Mouse (Mus musculus): Measurements from ENCODE around the gene Mus81. TPM values are rescaled to one million over a fixed set of nuclear protein-coding genes. Genes with fewer than 3 reads are reported as not detected.
A peak's percentile ranks its signal among the peaks of the same experiment; 100 is the strongest.

The Mus81 gene
- polyA plus RNA-seq (2016; fragmentation: Nextera tagmentation; extraction: Ambion mirVana), result 43.4 and 43.7 TPM in 2 replicates

DNA sequence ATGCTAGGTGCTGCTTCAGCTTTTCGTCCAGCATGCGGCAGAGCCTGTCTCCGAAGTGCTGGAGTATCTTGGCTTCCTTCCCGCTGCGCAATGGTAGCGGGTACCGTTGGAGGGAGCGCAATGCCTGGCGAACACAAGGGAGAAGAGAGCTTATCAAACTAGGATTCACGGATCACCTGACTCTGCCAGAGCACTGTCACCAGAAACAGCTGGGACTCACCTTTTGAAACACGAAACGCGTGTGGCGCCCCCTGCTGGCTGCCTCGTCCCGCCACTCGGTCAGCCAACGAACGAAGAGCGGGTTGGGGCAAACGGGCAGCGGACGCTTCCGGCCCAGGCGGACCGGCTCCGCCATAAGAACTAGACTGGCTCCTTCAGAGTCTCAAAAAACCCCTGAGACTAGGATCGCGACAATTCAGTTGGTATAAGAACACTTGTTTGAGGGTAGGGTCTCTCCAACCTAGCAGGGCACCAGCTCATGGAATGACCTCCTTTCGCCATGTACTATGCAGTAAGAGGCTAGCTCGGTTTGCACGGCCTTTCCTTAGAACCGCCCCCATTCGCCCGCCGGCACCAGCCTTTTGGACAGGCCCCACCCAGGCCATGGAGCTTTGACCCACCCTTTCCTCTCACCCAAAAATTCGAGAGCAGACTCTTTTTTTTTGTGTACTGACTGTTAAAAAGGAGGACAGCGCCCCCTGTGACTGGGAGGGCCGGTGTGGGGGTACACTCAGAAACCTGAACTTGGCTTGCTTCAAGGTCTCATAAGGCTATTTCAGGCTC, at the start of gene Mus81:
Mus81 (minus strand) TSS at position 635 of the 783 bp plus-strand sequence.
- WGBS, result under 1% methylated on average over 39 of the region's 39 CpGs
- H3K4me1 ChIP-seq (replicated peaks), result peaks cover 32% of the 10 kb centered on the region
- peak; percentile 66 for ATAC-seq (ENCODE audit: insufficient number of reproducible peaks, insufficient read depth, low FRiP score, low TSS enrichment, low read depth)
- no peaks in the 10 kb centered on the region for H3K9me3 ChIP-seq
- H3K4me3 ChIP-seq (replicated peaks), result peak within 1 kb of the TSS; percentile 50
- peaks cover 50% of the 10 kb centered on the region for H3K36me3 ChIP-seq
- H3K9ac ChIP-seq (replicated peaks), result peak within 1 kb of the TSS; percentile 61
- peak within 1 kb of the TSS; percentile 98 for H3K27ac ChIP-seq
- no peaks in the 10 kb centered on the region for H3K27me3 ChIP-seq
- H3K4me2 ChIP-seq, result peak within 1 kb of the TSS; percentile 82

DNA sequence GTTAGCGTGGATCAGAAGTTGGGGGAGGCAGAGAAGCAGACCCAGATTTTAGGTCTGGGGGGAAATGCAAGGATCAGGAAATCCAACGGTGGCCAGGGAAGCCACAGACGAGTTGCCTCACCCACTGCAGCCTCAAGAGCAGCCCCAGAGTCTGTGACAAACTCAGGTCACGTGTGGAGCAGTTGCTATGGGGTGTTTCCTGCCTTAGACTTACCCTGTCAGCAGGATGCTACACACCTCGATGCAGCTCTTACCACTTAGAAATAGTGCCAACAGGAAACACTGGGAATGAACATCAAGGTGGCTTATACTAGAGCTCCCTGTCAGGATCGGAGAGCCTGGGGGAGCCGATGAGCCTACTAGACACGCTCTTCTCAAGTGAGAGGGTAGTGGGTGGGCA, 44.3 kb upstream of the Mus81 start:
- no peaks in the 10 kb centered on the region for H3K9me3 ChIP-seq
- H3K27me3 ChIP-seq, result peaks cover 18% of the 10 kb centered on the region; the same call in 1 of the 2 replicates
- H3K4me1 ChIP-seq (replicated peaks), result peaks cover 5% of the 10 kb centered on the region; the same call in 1 of the 2 replicates
- no peak overlapping the region for H3K27ac ChIP-seq
- no peak overlapping the region for H3K4me3 ChIP-seq (replicated peaks)
- no peak overlapping the region for H3K4me2 ChIP-seq
- no peaks in the 10 kb centered on the region for H3K36me3 ChIP-seq
- 63% methylated on average over 8 of the region's 8 CpGs for WGBS
- no peak overlapping the region for H3K9ac ChIP-seq (replicated peaks)
- ATAC-seq (ENCODE audit: insufficient number of reproducible peaks, insufficient read depth, low FRiP score, low TSS enrichment, low read depth), result no peak

DNA sequence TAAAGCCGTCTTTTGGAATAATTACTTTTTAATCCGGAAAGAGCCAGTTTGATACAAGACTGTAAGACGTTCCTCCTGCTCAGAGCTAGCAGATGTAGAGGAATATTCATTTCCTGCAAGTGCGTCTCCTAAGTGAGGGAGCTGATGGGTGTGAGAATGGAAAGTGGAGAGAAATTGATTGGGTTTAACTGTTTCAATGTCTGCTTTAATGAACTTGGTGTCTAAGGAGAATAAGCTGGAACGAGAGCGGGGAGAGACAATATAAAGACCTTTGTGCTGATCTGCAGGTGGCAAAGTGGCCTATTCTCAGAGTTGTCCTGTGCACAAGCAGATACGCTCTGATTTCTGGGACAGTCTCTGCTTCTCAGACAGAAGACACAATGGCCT, 41.9 kb upstream of the Mus81 start:
- 66% methylated on average over 7 of the region's 7 CpGs for WGBS
- Histone ChIP-seq H3K9me3 (no peaks in the 10 kb centered on the region), H3K4me1 (replicated peaks) (peaks cover 5% of the 10 kb centered on the region; the same call in 1 of the 2 replicates), H3K4me2 (no peak overlapping the region), H3K9ac (replicated peaks) (no peak overlapping the region), H3K36me3 (no peaks in the 10 kb centered on the region), H3K4me3 (replicated peaks) (no peak overlapping the region), H3K27me3 (peaks cover 10% of the 10 kb centered on the region; the same call in 1 of the 2 replicates), H3K27ac (no peak overlapping the region)
- no peak for ATAC-seq (ENCODE audit: insufficient number of reproducible peaks, insufficient read depth, low FRiP score, low TSS enrichment, low read depth)

DNA sequence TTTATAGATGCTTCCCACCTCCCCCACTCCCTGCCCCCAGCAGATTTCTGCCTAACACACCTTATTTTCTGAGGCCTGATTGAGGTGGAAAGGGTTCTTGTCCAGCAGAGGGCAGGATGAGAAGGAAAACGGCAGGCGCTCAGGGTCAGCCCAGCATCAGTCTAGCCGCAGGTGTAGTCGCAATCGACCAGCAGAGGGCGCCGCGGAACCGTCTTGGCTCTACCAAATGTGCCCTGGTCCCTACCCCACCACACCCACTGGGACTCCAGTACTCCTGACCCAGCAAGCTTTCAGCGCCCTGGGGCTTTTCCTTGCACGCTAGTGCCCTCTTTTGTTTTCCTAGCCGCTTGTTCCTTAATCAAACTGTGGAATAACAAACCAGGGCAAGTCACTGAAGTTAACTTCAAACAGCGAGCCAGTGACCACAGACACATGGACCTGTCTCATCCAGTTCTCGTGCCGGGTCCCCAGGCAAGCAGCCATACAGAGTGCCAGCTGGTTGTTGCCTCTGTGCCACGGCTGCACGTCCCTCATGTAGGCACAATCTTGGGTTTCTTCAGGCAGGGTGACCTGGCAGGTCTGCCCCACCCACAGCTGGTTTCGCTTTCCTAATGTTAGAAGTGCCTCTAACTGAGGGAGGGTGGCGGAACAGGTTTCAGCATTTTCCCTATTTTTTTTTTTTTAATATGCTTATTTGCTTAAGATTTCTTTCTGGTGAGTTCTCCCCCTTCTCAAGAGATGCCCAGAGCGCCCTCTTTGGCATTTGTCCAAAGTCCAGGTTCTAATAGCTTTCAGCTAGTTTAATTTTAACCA, 41.3 kb upstream of the Mus81 start:
- 16% methylated on average over 20 of the region's 20 CpGs for WGBS
- peaks cover 10% of the 10 kb centered on the region; the same call in 1 of the 2 replicates for H3K27me3 ChIP-seq
- peak; percentile 89 for ATAC-seq (ENCODE audit: insufficient number of reproducible peaks, insufficient read depth, low FRiP score, low TSS enrichment, low read depth)
- no peak overlapping the region for H3K9ac ChIP-seq (replicated peaks)
- H3K9me3 ChIP-seq, result no peaks in the 10 kb centered on the region
- no peak overlapping the region for H3K27ac ChIP-seq
- H3K4me3 ChIP-seq (replicated peaks), result peak overlapping the region; percentile 11; the same call in 1 of the 2 replicates
- H3K4me1 ChIP-seq (replicated peaks), result peaks cover 5% of the 10 kb centered on the region; the same call in 1 of the 2 replicates
- peak overlapping the region; percentile 30 for H3K4me2 ChIP-seq
- no peaks in the 10 kb centered on the region for H3K36me3 ChIP-seq

DNA sequence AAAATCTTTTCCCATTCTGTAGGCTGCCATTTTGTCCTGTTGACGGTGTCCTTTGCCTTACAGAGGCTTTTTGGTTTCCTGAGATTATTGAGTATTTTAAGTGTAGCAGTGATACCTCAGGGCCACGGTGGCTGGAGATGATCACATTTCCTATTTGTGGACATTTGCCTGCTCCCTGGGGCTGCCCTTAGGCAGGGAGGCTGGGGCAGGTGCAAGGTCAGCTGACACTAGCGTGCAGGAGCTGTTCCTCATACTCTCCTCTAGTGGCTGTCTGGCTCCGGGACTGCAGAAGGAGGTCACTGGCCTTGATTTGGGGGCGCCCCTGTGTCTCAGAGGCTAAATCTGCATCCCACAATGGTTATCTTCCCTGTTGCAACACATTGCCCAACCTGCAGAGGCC, 37.0 kb upstream of the Mus81 start:
- H3K27me3 ChIP-seq, result no peaks in the 10 kb centered on the region
- 71% methylated on average over 5 of the region's 5 CpGs for WGBS
- H3K9me3 ChIP-seq, result no peaks in the 10 kb centered on the region
- no peak overlapping the region for H3K27ac ChIP-seq
- no peak overlapping the region for H3K4me3 ChIP-seq (replicated peaks)
- ATAC-seq (ENCODE audit: insufficient number of reproducible peaks, insufficient read depth, low FRiP score, low TSS enrichment, low read depth), result no peak
- H3K4me1 ChIP-seq (replicated peaks), result peaks cover 5% of the 10 kb centered on the region; the same call in 1 of the 2 replicates
- H3K36me3 ChIP-seq, result no peaks in the 10 kb centered on the region
- H3K9ac ChIP-seq (replicated peaks), result no peak overlapping the region
- no peak overlapping the region for H3K4me2 ChIP-seq

DNA sequence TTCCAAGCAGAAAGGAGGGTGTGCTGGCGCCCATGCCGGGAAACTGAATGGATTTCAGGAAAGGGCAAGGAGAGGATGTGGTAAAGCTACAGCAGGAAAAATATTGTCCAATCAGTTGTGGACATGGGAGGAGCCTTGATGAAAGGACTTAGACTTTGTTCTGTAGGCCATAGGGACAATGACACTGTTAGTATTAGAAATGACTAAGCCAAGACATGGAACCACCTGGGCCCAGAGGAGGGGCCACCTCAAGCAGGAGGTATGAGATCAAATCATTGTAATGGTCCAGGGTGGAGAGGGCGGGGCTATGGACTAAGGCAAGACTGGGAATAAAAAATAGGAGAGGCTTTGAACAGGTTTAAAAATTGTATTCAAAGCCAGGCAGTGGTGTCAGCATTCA, 30.5 kb upstream of the Mus81 start:
- no peak for ATAC-seq (ENCODE audit: insufficient number of reproducible peaks, insufficient read depth, low FRiP score, low TSS enrichment, low read depth)
- Histone ChIP-seq H3K9ac (replicated peaks) (no peak overlapping the region), H3K27me3 (no peaks in the 10 kb centered on the region), H3K4me1 (replicated peaks) (no peaks in the 10 kb centered on the region), H3K9me3 (no peaks in the 10 kb centered on the region), H3K27ac (no peak overlapping the region), H3K4me2 (no peak overlapping the region), H3K36me3 (no peaks in the 10 kb centered on the region), H3K4me3 (replicated peaks) (no peak overlapping the region)
- WGBS, result 87% methylated on average over 3 of the region's 3 CpGs

DNA sequence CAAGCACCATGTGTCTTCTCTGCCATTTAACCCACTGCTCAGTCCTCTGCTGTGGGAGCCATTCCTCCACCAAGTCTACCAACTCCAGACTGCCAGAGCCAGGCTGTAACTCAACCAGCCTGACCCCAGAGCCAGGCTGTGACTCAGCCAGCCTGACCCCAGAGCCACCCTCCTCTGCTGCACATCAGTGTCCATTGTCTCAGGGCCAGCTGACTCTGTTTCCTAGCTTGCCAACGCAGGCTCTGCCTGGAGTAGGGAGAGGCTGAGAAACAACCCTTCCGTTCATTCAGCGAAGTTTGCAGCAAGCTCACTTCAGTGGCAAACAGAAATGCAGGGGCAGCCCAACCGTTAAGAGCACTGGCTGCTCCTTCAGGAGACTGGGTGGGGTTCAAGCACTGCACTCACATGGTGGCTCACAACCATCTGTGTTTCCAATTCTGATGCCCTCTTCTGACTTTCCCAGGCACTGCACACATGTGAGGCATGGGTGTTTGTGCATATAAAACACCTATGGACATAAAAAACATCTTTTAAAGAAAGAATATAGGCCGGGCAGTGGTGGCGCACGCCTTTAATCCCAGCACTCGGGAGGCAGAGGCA, 28.8 kb upstream of the Mus81 start:
- Histone ChIP-seq H3K27me3 (no peaks in the 10 kb centered on the region), H3K9me3 (peaks cover 6% of the 10 kb centered on the region; the same call in 1 of the 2 replicates), H3K36me3 (no peaks in the 10 kb centered on the region), H3K9ac (replicated peaks) (no peak overlapping the region), H3K4me3 (replicated peaks) (no peak overlapping the region), H3K27ac (no peak overlapping the region), H3K4me2 (no peak overlapping the region), H3K4me1 (replicated peaks) (no peaks in the 10 kb centered on the region)
- WGBS, result 84% methylated on average over 8 of the region's 8 CpGs
- ATAC-seq (ENCODE audit: insufficient number of reproducible peaks, insufficient read depth, low FRiP score, low TSS enrichment, low read depth), result no peak

DNA sequence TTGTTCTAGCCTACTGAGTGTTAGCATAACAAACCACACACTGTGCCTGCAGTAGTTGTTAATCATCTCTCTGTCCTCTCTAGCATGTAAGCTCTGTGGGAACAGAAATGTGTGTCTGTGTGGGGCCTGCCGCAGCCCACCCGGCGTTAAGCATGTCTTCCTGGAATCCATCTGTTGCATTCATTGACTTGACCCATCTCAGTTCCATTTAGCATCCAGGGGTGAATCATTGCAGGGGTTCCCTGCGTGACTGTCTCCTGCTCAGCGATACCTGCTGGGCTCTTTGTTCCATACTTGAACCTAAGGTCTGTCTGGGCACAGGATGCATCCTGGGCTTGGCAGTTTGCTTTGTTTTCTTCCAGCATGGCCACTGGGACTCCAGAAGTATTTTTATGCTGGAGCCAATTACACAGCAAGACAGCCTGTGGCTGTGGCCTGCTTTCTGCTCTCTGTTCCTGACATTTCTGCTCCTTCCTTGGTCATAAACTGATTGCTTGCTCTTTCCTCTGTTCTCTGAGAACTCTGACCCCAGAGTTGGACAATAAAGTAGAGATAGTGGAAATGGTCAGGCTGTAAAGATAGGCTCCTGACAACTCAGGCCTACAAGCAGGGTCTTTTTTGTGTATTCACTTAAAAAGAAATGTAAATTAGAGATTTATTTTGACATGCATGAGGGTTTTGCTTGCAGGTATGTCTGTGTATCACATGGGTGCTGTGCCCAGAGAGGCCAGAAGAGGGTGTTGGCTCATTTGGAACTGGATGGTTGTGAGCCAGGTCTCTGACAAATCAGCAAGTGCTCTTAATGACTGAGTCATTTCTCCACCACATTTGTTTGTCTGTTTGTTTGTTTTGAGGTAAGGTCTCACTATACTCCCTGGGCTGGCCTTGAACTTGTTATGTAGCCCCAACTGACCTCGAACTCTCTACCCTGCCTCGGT, 27.9 kb upstream of the Mus81 start:
- Histone ChIP-seq H3K4me1 (replicated peaks) (peaks cover 2% of the 10 kb centered on the region; the same call in 1 of the 2 replicates), H3K4me2 (no peak overlapping the region), H3K27me3 (no peaks in the 10 kb centered on the region), H3K36me3 (no peaks in the 10 kb centered on the region), H3K9me3 (peaks cover 11% of the 10 kb centered on the region; the same call in 1 of the 2 replicates), H3K27ac (no peak overlapping the region), H3K9ac (replicated peaks) (no peak overlapping the region), H3K4me3 (replicated peaks) (no peak overlapping the region)
- WGBS, result 85% methylated on average over 7 of the region's 7 CpGs
- no peak for ATAC-seq (ENCODE audit: insufficient number of reproducible peaks, insufficient read depth, low FRiP score, low TSS enrichment, low read depth)

DNA sequence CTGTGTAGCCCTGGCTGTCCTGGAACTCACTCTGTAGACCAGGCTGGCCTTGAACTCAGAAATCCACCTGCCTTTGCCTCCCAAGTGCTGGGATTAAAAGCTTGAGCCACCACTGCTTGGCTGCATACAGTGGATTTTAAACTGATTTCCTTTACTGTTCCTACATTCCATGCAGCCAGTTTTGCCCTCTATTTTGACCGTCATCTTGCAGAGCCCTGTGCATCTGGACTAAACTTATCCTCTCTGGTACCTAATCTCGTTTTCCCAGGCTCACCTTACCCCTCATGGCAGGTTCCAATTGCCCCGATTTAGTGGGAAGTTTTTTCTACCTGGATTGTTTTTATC, 24.8 kb upstream of the Mus81 start:
- Histone ChIP-seq H3K4me1 (replicated peaks) (peaks cover 15% of the 10 kb centered on the region), H3K36me3 (no peaks in the 10 kb centered on the region), H3K4me3 (replicated peaks) (no peak overlapping the region), H3K9ac (replicated peaks) (no peak overlapping the region), H3K9me3 (peaks cover 28% of the 10 kb centered on the region), H3K4me2 (no peak overlapping the region), H3K27me3 (no peaks in the 10 kb centered on the region), H3K27ac (no peak overlapping the region)
- no peak for ATAC-seq (ENCODE audit: insufficient number of reproducible peaks, insufficient read depth, low FRiP score, low TSS enrichment, low read depth)
- 83% methylated on average over 3 of the region's 3 CpGs for WGBS

DNA sequence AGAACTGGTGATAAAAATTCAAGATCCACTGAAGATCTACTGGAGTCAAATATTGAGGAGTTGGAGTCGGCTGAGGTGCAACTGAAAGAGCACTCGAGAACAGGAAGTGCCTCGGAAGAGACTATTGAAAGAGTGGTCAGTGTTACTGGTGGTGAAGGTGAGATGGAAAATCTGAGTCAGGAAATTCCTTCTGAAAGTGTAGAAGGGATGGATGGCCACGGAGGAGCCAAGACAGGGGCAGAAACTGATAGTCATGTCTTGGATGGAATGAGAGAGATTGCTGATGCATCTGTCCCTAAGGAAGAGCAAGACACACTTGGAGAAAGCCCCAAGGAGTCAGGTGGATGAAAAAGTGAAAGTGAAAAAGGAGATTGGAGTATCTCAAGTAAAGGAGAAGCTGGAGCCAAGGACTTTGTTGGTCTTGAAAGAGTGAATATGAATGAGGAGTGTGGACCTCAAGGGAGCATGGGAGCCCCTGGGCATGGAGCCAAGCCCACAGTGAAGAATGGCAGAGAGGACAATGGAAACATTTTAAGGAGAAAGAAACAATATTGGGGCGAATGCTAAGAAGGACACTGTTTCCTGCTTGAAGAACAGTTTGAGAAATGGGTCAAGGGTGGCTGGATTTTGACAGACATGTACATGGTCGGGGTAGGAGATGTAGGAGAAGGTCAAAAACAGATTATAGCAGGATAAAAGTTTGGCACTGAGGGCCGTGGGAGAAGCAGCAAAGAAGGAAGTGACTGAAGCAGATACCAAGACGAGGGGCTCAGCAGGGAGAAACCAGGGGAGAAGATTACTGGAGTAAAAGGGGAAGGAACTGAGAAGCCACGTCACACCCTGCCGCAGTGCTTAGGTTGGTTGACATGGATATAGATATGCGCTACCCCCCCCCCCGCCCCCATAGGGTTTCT, 24.1 kb upstream of the Mus81 start:
- Histone ChIP-seq H3K27ac (no peak overlapping the region), H3K36me3 (no peaks in the 10 kb centered on the region), H3K9ac (replicated peaks) (no peak overlapping the region), H3K4me3 (replicated peaks) (no peak overlapping the region), H3K4me1 (replicated peaks) (peaks cover 15% of the 10 kb centered on the region), H3K9me3 (peaks cover 28% of the 10 kb centered on the region), H3K27me3 (no peaks in the 10 kb centered on the region), H3K4me2 (no peak overlapping the region)
- no peak for ATAC-seq (ENCODE audit: insufficient number of reproducible peaks, insufficient read depth, low FRiP score, low TSS enrichment, low read depth)
- 89% methylated on average over 12 of the region's 12 CpGs for WGBS
